Mouse (Mus musculus): ENCODE measurements around the gene Mdm1.

DNA sequence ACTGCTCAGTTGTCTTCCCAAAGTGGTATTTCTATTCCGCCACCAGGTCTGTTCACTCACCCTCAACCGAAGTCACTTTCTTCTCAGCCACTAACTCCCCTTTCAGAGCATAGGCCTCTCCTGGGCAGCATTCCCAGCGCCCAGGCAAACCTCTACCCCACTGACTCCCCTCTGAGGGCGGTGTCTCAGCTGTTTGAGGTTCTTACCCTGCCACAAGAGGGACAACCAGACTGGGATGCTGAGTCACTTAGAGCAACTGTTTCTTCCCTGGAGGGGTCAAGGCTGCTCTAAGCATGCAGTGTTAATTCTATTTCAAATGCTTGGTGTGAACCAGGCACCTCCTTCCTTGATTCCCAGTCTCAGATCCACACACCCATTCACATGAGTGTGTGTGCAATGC lies 46.8 kb upstream of the Mdm1 start:
- TF ChIP-seq CTCF (IDR thresholded peaks at IDR 0.05; ENCODE audit: low read depth, low read length) (no peak), POLR2A (IDR thresholded peaks at IDR 0.05; ENCODE audit: extremely low read depth, insufficient read depth, low read length) (no peak)
